Mouse (Mus musculus): ENCODE measurements around the gene Guk1.
"Not testable (repeated sequence)": the region's sequence is repeated elsewhere in the genome, so short reads cannot be mapped to it uniquely, and the experiment has no call there.

The Guk1 gene

GRCm38 (mm10) chr11:59212320-59212719, 20.3 kb upstream of the Guk1 start:
- in situ Hi-C loops (cut with MboI, MseI): not testable (repeated sequence)

- in situ Hi-C loops (cut with MboI, MseI): not testable (repeated sequence)
These were observed 19.5 kb upstream of the Guk1 start for GRCm38 (mm10) chr11:59211561-59211960.

- in situ Hi-C loops (cut with MboI, MseI): no loop called here
These were observed 18.0 kb upstream of the Guk1 start for GRCm38 (mm10) chr11:59210020-59210419.

DNA sequence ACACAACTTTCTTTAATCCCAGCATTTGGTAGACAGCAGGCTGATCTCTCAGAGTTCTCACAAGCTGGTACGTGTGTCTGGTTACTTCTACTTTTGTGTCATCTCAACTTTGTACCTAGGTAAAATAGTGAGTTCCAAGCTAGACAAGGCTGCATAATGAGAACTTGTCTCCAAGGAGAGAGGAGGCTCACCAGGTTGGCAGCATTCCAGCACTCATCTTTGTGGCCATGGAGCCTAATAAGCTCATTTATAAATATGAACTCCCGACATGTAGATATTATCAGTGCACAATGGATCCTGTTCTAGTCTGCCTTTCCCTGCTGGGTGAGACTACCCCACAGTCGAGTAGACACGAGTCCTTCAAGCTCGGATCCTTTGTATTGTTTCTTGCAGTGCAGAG, 17.6 kb upstream of the Guk1 start:
- in situ Hi-C loops (cut with MboI, MseI): loop anchor here in 1 of 2 experiments (10.0 kb wide), 1 partner anchor 905 kb away; the partner anchor contains the start of gene Zfp692

DNA sequence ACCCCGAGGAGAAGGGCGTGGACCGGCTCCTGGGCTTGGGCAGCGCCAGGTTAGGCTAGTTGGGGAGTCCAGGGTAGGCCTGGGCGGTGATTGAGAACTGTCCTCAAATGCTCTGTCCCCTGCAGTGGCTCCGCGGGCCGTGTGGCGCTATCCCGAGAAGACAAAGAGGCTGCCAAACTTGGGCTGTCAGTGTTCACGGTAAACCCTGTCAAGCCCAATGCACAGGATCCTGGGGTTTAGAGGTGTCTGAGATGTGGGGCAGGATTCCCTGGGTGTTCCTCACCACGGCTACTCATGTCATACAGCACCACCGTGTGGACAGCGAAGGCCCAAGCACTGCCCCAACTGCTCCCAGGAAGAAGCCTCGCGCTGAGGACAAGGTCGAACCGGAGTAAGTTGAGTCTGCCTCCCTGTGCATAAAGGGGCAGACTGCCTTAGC, 17.0 kb upstream of the Guk1 start:
- in situ Hi-C loops (cut with MboI, MseI): loop anchor here in 1 of 2 experiments (10.0 kb wide), 1 partner anchor 904 kb away; the partner anchor contains the start of gene Zfp692

DNA sequence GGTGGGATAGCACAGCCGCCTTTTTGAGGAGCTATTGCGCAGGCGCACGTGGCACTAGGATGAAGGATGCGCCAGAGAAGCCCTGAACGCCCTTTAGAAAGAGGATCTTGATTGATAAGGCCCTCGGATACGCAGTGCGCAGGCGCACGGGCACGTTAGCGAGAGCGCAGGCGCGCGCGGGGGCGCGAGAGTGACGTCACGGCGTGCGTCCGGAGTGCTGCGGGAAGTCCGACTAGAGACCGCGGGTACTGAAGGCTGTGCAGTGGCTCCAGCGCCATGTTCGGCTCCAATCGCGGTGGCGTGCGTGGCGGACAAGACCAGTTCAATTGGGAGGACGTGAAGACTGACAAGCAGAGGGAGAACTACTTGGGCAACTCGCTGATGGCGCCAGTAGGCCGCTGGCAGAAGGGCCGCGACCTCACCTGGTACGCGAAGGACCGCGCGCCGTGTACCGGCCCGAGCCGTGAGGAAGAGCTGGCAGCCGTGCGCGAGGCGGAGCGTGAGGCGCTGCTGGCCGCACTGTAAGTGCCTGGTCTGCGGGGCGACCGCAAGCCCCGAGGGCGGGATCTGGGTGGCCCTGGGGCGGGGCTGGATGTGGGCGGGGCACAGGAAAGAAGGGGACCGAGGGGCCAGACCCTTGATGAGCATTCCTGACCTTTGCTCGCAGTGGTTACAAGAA, 16.3 kb upstream of the Guk1 start, which contains the start of gene 2310033P09Rik:
TSS of gene 2310033P09Rik (plus strand) at position 169 of the 679 bp plus-strand sequence.
- in situ Hi-C loops (cut with MboI, MseI): loop anchor here in 1 of 2 experiments (10.0 kb wide), 1 partner anchor 903 kb away; the partner anchor contains the start of gene Zfp692

- in situ Hi-C loops (cut with MboI, MseI): loop anchor here in 1 of 2 experiments (10.0 kb wide), 1 partner anchor 898 kb away; the partner anchor contains the start of gene Zfp692
These were observed 10.3 kb upstream of the Guk1 start, which contains the start of gene Mrpl55 for GRCm38 (mm10) chr11:59202081-59202995. Gene Mrpl55, plus strand, starts transcription at chr11:59202486.

DNA sequence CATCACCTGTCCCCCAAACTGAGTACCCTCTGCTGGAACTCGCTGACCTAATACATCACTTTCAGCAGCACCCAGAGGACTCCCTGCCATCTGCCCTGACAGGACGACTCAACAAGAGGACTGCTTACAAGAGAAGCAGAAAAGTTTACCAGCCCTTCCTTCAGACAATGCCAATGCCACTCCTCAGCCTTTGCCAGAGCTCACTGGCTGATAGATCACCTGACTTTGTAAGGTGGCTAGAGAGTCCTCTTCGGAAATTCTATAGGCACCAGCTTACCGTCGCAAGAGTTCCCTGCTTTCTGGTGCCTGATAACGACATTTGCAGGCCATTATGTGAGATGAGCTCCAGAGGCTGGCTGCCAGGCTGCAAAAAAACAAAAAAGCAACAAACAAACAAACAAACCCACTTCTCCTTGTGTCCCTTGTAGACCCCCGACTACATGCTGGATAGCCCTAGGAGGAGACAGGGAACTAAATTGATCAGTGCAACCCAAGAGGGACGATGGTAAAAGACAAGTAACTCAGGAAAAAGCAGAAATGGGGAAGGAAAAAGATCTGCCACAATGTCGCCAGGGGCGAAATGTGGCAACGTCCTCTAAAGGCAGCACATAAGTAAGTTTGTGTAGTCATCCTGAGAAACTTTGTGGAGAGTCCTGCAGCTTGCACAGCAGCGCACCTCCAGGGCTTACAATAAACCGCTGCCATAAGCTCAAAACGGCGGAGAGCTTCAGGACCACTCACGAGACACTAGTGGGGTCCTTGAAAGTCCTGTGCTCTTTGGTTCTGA, 9.4 kb upstream of the Guk1 start:
- in situ Hi-C loops (cut with MboI, MseI): loop anchor here in 1 of 2 experiments (10.0 kb wide), 1 partner anchor 897 kb away; the partner anchor contains the start of gene Zfp692

GRCm38 (mm10) chr11:59196230-59196629, 4.2 kb upstream of the Guk1 start:
- in situ Hi-C loops (cut with MboI, MseI): no loop called here

DNA sequence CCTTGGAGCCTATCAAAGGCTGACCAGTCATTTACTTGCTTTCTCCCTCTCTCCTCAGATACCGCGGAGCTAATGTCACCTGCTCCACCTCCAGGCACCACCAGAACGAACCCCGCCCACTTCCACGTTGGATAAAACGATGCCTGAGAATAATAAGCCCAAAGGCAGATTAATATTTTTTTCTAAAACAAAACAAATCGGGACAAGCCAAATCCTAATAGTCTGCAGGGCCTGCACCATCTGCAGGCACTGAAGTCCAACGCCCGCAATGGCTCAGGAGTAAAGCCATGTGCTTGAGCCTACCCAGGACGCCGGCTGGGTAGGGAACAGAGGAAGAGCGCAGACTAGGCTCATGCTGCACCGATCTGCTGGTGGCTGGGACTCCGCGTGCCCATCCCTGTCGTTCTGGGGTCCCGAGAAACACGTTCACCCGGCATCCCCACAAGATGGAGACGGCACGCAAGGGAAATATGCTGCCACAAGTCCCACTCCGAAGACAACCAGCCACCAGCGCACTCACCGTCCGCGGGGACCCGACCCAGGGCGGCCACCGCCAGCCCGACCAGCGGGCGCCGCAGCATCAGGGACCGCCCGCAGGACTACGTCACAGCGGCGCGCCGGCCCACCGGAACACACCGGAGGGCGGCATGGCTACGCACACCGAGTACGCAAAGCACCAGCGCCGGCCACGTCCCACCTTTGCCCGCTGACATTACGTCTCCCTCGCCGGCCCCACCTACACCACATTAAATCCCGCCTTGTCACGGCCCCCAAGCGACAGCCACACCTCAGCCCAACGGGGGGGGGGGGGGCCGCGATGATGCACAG, 567 bp downstream of the Guk1 start:
- in situ Hi-C loops (cut with MboI, MseI): no loop called here

GRCm38 (mm10) chr11:59187706-59188105, 4.3 kb downstream of the Guk1 start:
- in situ Hi-C loops (cut with MboI, MseI): no loop called here

- in situ Hi-C loops (cut with MboI, MseI): no loop called here
These were observed 6.5 kb downstream of the Guk1 start for GRCm38 (mm10) chr11:59185490-59185889.

DNA sequence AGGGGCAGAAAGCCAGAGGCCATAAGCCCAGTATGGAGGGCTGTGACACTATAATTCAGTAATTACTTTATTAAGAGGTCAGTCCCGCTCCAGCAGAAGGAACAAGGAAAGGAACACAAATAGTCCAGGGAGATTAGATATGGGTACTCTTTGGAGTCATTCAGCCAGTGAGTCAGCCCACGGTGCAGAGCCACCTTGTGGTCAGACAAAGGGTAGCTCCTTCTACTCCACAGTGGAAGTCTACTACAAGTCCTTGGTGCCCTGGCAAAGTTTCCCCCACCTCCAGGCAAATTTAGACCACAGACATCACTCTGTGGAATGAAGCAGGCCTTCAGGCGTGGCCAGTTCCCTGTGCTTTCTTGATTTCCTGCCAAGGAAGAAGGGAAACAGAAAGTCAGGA, 8.2 kb downstream of the Guk1 start:
- in situ Hi-C loops (cut with MboI, MseI): no loop called here

GRCm38 (mm10) chr11:59182864-59183331, 9.1 kb downstream of the Guk1 start, which contains the start of gene Gjc2:
Gene Gjc2, minus strand, starts transcription at chr11:59183213.
- in situ Hi-C loops (cut with MboI, MseI): no loop called here

DNA sequence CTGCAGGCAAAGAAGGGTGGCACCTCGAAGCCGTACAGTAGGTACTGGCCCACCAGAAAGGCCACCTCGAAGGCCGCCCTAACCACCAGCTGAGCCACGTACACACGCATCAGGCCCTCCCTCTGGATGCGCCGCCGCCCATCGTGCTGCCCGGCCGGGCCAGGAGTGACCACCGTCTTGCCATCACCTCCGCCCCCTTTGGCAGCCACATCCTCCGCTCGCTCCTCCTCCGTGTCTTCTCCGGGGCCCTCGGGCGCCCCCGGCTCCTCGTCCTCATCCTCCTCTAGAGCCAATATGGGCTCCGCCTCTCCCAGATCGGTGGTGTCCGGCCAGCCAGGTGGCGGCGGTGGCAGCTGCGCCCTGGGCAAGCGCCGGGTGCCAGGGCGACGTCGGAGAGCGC, 15.1 kb downstream of the Guk1 start:
- in situ Hi-C loops (cut with MboI, MseI): no loop called here

DNA sequence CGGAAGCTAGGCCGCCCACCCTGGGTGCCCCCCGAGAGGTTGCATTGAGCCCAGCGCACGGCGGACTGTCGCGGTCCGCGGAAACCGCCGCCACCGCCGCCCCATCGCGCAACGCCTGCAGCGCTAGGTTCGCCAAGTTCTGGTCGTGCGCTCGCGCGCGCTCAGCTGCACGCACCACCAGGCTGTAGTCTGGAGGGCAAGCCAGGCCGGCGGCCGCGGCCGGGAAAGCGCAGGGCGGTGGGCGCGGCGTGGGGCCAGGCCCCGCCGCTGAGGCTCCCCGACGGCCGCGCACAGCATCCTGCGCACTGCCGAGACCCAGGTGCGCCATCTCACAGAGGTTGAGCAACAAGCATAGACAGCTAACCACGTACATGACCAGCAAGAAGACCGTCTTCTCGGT, 15.5 kb downstream of the Guk1 start:
- in situ Hi-C loops (cut with MboI, MseI): no loop called here

DNA sequence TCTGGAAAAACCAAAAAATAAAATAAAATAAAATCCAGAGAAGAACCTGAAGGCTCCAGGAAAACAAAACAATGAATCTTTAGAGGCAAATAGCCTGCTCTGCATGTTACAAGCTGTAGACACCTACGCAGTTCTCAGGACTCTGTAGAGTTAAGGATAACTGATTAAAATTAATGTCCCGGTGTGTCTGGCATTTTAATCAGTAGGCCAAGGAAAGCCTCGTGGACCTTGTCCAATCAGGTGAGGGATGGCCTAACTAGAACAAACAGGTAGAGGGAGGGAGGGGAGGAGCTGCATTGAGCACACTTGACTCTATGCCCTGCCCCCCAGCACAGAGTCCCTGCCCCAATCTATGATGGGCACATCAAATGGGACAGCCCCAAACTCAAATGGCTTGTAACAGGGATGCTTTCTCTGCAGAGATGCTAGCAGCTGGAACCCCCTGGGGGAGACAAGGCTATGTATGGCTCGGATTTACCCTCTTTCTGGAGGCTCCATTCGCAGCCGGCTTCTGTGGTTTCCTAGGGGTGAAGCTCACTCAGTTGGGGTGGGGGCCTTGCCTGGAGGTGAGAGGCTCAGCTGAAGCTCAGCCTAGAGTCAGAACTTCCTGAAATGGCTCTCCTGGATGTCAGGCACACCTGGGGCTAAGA, 17.7 kb downstream of the Guk1 start:
- in situ Hi-C loops (cut with MboI, MseI): no loop called here

DNA sequence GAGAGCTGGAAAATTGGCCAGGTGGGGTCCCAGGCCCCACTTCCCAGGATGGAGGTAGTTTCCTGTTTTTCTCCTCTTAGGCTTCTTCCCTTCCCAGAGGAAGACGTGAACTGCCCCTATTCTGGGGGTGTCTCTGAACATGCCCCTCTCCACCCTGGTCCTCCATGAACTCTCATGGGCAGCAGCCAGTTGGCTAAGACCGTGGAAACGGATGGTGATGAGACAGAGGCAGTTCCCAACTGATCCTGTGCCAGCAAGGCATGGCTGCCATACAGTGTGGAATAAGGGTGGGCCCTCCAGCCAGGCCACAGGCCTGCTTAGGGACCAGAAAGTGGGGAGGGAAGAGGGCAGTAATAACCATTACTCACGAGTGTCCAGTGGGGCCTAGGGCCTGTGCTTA, 21.5 kb downstream of the Guk1 start:
- in situ Hi-C loops (cut with MboI, MseI): no loop called here

DNA sequence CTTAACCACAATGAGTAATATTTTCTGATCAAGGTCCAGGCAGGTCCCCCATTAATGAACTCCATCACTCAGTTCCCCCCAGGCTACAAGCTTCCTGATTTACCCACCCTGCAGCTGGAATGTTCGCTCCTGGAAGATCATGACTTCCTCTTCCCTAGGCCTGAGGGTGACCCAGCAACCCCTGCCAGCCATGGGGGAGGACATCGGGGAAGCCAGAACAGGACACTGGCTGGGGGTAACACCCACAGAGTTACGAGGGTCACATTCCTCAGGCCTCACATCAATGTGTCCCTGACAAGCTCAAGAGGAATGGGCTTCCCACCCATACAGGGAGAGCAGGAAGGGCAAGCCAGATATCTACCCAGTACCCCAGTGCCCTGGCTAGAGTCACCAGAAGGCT, 22.2 kb downstream of the Guk1 start:
- in situ Hi-C loops (cut with MboI, MseI): no loop called here

Data from T-helper 17 cell (primary cell).